In genomic region chr16:91655285-91655684, GRCm38 (mm10) we compare ENCODE assay signal across 30 mouse cellular contexts.
"Had no signal": no experiment of that assay in that cellular context is flagged by ENCODE, and none has a peak within 500 bp of the region (broad histone marks: within the 10 kb centered on the region; RNA-seq: fewer than 3 reads in every experiment).

No protein-coding gene starts in this region.

- H3K4me3 ChIP-seq: limb, embryonic 10.5 days; limb, embryonic 12.5 days; limb, embryonic 13.5 days; limb, embryonic 15.5 days; liver, embryonic 12.5 days; liver, embryonic 13.5 days; liver, embryonic 15.5 days; lung, embryonic 15.5 days; midbrain, embryonic 10.5 days; midbrain, embryonic 12.5 days; midbrain, embryonic 13.5 days; midbrain, embryonic 15.5 days; myocyte had no signal

- H3K27me3 ChIP-seq: limb, embryonic 12.5 days; limb, embryonic 13.5 days; limb, embryonic 15.5 days; liver, embryonic 12.5 days; liver, embryonic 13.5 days; liver, embryonic 15.5 days; lung, embryonic 15.5 days; megakaryocyte, embryonic 14.5 days; midbrain, embryonic 12.5 days; midbrain, embryonic 13.5 days; midbrain, embryonic 15.5 days had no signal

- H3K9me3 ChIP-seq: limb, embryonic 10.5 days; limb, embryonic 15.5 days; liver, embryonic 15.5 days; lung, embryonic 15.5 days; midbrain, embryonic 12.5 days; midbrain, embryonic 13.5 days; midbrain, embryonic 15.5 days had no signal

- DNase-seq: left cerebral cortex, postnatal 4 days; liver; liver, embryonic 13.5 days; liver, postnatal 0 days; lung, adult 18-20 months; lung, adult 2 months; lung, embryonic 14.5 days; lung, postnatal 10 days; lung, postnatal 14 days; lung, postnatal 36 days; midbrain, embryonic 14.5 days had no signal

- H3K4me2 ChIP-seq: limb, embryonic 12.5 days; limb, embryonic 13.5 days; limb, embryonic 15.5 days; liver, embryonic 11.5 days; liver, embryonic 12.5 days; liver, embryonic 13.5 days; liver, embryonic 15.5 days; lung, embryonic 14.5 days; lung, embryonic 15.5 days; midbrain, embryonic 11.5 days; midbrain, embryonic 12.5 days; midbrain, embryonic 13.5 days; midbrain, embryonic 15.5 days had no signal

- ATAC-seq: liver, embryonic 12.5 days; lung, postnatal 0 days; midbrain, embryonic 13.5 days; midbrain, embryonic 15.5 days; midbrain, embryonic 16.5 days had no signal

- H3K27ac ChIP-seq: limb, embryonic 10.5 days; limb, embryonic 12.5 days; limb, embryonic 13.5 days; limb, embryonic 15.5 days; liver, embryonic 12.5 days; liver, embryonic 13.5 days; liver, embryonic 14.5 days; liver, embryonic 15.5 days; lung, embryonic 15.5 days; macrophage; midbrain, embryonic 10.5 days; midbrain, embryonic 12.5 days; midbrain, embryonic 13.5 days; midbrain, embryonic 15.5 days had no signal

- H3K4me1 ChIP-seq: limb, embryonic 10.5 days; limb, embryonic 12.5 days had no signal

- H3K9ac ChIP-seq: limb, embryonic 12.5 days; limb, embryonic 13.5 days; limb, embryonic 15.5 days; liver, embryonic 12.5 days; liver, embryonic 13.5 days; liver, embryonic 14.5 days; liver, embryonic 15.5 days; liver, postnatal 0 days; lung, embryonic 14.5 days; lung, embryonic 15.5 days; midbrain, embryonic 12.5 days; midbrain, embryonic 13.5 days; midbrain, embryonic 15.5 days had no signal
